Mouse (Mus musculus): ENCODE data around the gene Tdg. TPM values are rescaled to one million over a fixed set of nuclear protein-coding genes. Genes with fewer than 3 reads are reported as not detected.
A peak's percentile ranks its signal among the peaks of the same experiment; 100 is the strongest.

Tdg gene
- total RNA-seq, 2 experiments from 2014 or later: 13.0 to 14.7 TPM

- no peak for DNase-seq
- intact Hi-C loops (cut with DNase I): no loop called here
Measured at GRCm38 (mm10) chr10:82662267-82662990, 32.8 kb downstream of the Tdg start.

GRCm38 (mm10) chr10:82663289-82663688 lies 33.7 kb downstream of the Tdg start:
- intact Hi-C loops (cut with DNase I): no loop called here
- no peak for DNase-seq

GRCm38 (mm10) chr10:82665951-82666350 lies 36.3 kb downstream of the Tdg start:
- DNase-seq: no peak
- intact Hi-C loops (cut with DNase I): loop anchor here (2.0 kb wide), 4 partner anchors 33 to 235 kb away; no protein-coding TSS in a partner anchor

GRCm38 (mm10) chr10:82666436-82667234 lies 37.0 kb downstream of the Tdg start:
- DNase-seq: peak; percentile 78 to 86
- intact Hi-C loops (cut with DNase I): loop anchor here (2.0 kb wide), 4 partner anchors 32 to 234 kb away; no protein-coding TSS in a partner anchor

- intact Hi-C loops (cut with DNase I): no loop called here
- no peak for DNase-seq
Measured at GRCm38 (mm10) chr10:82670205-82670604, 40.6 kb downstream of the Tdg start.

GRCm38 (mm10) chr10:82676949-82677348 lies 47.3 kb downstream of the Tdg start:
- intact Hi-C loops (cut with DNase I): no loop called here
- no peak for DNase-seq

- intact Hi-C loops (cut with DNase I): no loop called here
- no peak for DNase-seq
Measured at GRCm38 (mm10) chr10:82680769-82681168, 51.1 kb downstream of the Tdg start.

GRCm38 (mm10) chr10:82681639-82682038 lies 52.0 kb downstream of the Tdg start:
- DNase-seq: no peak

GRCm38 (mm10) chr10:82685440-82685839 lies 55.8 kb downstream of the Tdg start:
- no peak for DNase-seq
- intact Hi-C loops (cut with DNase I): no loop called here

More at GRCm38 (mm10) chr10:82681639-82682038, 52.0 kb downstream of the Tdg start:
- intact Hi-C loops (cut with DNase I): no loop called here

- DNase-seq: peak; percentile 25 to 26
Measured at GRCm38 (mm10) chr10:82689681-82690211, 60.1 kb downstream of the Tdg start.

GRCm38 (mm10) chr10:82690494-82690893 lies 60.9 kb downstream of the Tdg start, which contains the start of gene Glt8d2:
Glt8d2 (minus strand) TSS chr10:82690650.
- intact Hi-C loops (cut with DNase I): no loop called here
- DNase-seq: peak; percentile 57 to 63

More at GRCm38 (mm10) chr10:82689681-82690211, 60.1 kb downstream of the Tdg start:
- intact Hi-C loops (cut with DNase I): no loop called here

GRCm38 (mm10) chr10:82695956-82696355 lies 66.3 kb downstream of the Tdg start, which contains the start of gene Hcfc2:
Hcfc2 (plus strand) TSS chr10:82696160.
- DNase-seq: no peak
- intact Hi-C loops (cut with DNase I): loop anchor here (5.0 kb wide), 1 partner anchor 69 kb away; the partner anchor contains the start of gene Tdg

- intact Hi-C loops (cut with DNase I): loop anchor here (5.0 kb wide), 1 partner anchor 69 kb away; the partner anchor contains the start of gene Tdg
- DNase-seq: peak in 1 of 2 experiments; percentile 12
Measured at GRCm38 (mm10) chr10:82696453-82697079, 66.9 kb downstream of the Tdg start.

GRCm38 (mm10) chr10:82697305-82697898 lies 67.8 kb downstream of the Tdg start:
- peak in 1 of 2 experiments; percentile 5 for DNase-seq
- intact Hi-C loops (cut with DNase I): loop anchor here (5.0 kb wide), 1 partner anchor 70 kb away; the partner anchor contains the start of gene Tdg

GRCm38 (mm10) chr10:82698712-82699261 lies 69.2 kb downstream of the Tdg start:
- peak; percentile 90 to 93 for DNase-seq
- intact Hi-C loops (cut with DNase I): loop anchor here (2.0 to 5.0 kb wide), 2 partner anchors 32 to 71 kb away; partner anchors contain the start of gene Tdg

- intact Hi-C loops (cut with DNase I): loop anchor here (2.0 to 5.0 kb wide), 2 partner anchors 33 to 72 kb away; partner anchors contain the start of gene Tdg
- DNase-seq: peak in 1 of 2 experiments; percentile 18
Measured at GRCm38 (mm10) chr10:82699296-82699941, 69.8 kb downstream of the Tdg start.
